Mouse (Mus musculus): ENCODE results near the gene Ttc39a. TPM values are rescaled to one million over a fixed set of nuclear protein-coding genes. Genes with fewer than 3 reads are reported as not detected.

Gene Ttc39a
- 0.31 and 0.74 TPM in 2 replicates for polyA plus RNA-seq (2015; fragmentation: Nextera tagmentation; extraction: Ambion mirVana)

GRCm38 (mm10) chr4:109406486-109407175, at the start of gene Ttc39a:
Gene Ttc39a, plus strand, starts transcription at chr4:109406623.

GRCm38 (mm10) chr4:109484621-109485020, 78.2 kb downstream of the Ttc39a start, which contains the start of gene Rnf11:
Gene Rnf11, minus strand, starts transcription at chr4:109484728.

Other genes starting within 250 kb of the Ttc39a start
- 53.8 and 57.6 TPM in 2 replicates for gene Osbpl9, start 204.4 kb upstream of the Ttc39a start, polyA plus RNA-seq (2015; fragmentation: Nextera tagmentation; extraction: Ambion mirVana)
- gene Calr4, start 172.1 kb upstream of the Ttc39a start, polyA plus RNA-seq (2015; fragmentation: Nextera tagmentation; extraction: Ambion mirVana) = 0.17 and 0.24 TPM in 2 replicates
- 21.3 and 22.0 TPM in 2 replicates for gene Eps15, start 126.4 kb upstream of the Ttc39a start, polyA plus RNA-seq (2015; fragmentation: Nextera tagmentation; extraction: Ambion mirVana)
- 57.6 and 59.4 TPM in 2 replicates for gene Rnf11, start 78.1 kb downstream of the Ttc39a start, polyA plus RNA-seq (2015; fragmentation: Nextera tagmentation; extraction: Ambion mirVana)
- not detected in 2 replicates for gene 4930522H14Rik, start 124.7 kb downstream of the Ttc39a start, polyA plus RNA-seq (2015; fragmentation: Nextera tagmentation; extraction: Ambion mirVana)